Mouse (Mus musculus): ENCODE measurements at regions not wholly inside any gene's neighbourhood (a gene's known extent, or its start where the extent isn't known, plus 50 kb on each side); places are given as distances from the start of the nearest gene placed in this dataset.

DNA sequence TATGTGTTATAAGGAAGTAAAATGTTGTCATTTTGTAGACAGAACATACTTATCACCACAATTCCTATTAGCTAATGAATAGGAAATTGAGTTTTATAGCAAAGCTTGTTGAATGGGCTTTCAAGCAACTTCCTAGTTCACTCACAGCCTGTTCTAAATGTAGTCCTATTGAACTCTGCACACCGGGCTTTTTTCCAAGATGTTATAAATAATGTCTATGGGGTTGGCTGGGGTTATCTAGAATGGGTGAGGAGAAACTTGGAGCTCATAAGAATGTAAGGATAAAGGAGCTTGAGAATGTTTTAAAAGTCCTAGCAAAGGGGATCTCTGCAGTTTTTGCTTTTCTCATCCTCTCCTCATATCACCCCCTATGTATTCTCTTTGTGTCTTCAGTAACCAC lies 1029.3 kb upstream of the Tenm4 start:
- Histone ChIP-seq H3K4me3 (ENCODE audit: low read depth, low read length) (no peak overlapping the region), H3K4me2 (replicated peaks; ENCODE audit: low read depth) (no peak overlapping the region), H3K9me3 (ENCODE audit: control insufficient read depth, low read length) (no peaks in the 10 kb centered on the region), H3K27ac (replicated peaks) (no peak overlapping the region), H3K36me3 (ENCODE audit: control insufficient read depth, insufficient read depth, low read length) (no peaks in the 10 kb centered on the region), H3K4me1 (replicated peaks; ENCODE audit: control insufficient read depth, insufficient read depth) (no peaks in the 10 kb centered on the region), H3K9ac (ENCODE audit: low read length) (no peak overlapping the region), H3K27me3 (ENCODE audit: control insufficient read depth, insufficient read depth, low read length) (no peaks in the 10 kb centered on the region)
- 49% methylated on average over 1 of the region's 1 CpGs for WGBS
- DNase-seq (ENCODE audit: low spot score), result no peak
- ATAC-seq (ENCODE audit: low FRiP score, low TSS enrichment), result no peak
- TF ChIP-seq CTCF (IDR thresholded peaks at IDR 0.05; ENCODE audit: low read depth), result no peak

DNA sequence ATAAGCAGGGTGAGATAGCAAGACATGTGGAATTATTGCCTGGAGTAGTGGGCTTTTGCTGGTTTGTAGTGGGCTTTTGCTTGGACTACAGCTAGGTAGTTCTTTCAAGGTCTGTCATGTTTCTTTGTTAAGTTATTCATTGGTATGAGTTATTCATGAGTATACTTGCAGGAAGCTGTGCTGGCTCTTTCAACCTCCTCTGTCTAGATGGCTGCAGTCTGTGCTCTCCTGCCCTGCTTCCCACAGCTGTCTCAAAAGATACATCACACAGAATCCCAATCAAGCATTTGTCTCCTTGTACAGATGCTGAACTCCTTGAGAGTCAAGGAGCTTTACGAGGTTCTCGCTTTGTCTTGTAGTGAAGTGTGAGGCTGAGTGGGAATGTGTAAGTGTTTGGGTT lies 1028.0 kb upstream of the Tenm4 start:
- TF ChIP-seq EP300 (optimal IDR thresholded peaks at IDR 0.05) (no peak), CTCF (IDR thresholded peaks at IDR 0.05; ENCODE audit: low read depth) (no peak)
- WGBS, result 71% methylated on average over 2 of the region's 2 CpGs
- Histone ChIP-seq H3K4me1 (replicated peaks; ENCODE audit: control insufficient read depth, insufficient read depth) (no peaks in the 10 kb centered on the region), H3K9ac (ENCODE audit: low read length) (no peak overlapping the region), H3K4me2 (replicated peaks; ENCODE audit: low read depth) (no peak overlapping the region), H3K36me3 (ENCODE audit: control insufficient read depth, insufficient read depth, low read length) (no peaks in the 10 kb centered on the region), H3K27ac (replicated peaks) (no peak overlapping the region), H3K4me3 (ENCODE audit: low read depth, low read length) (no peak overlapping the region), H3K27me3 (ENCODE audit: control insufficient read depth, insufficient read depth, low read length) (no peaks in the 10 kb centered on the region), H3K9me3 (ENCODE audit: control insufficient read depth, low read length) (no peaks in the 10 kb centered on the region)
- no peak for ATAC-seq (ENCODE audit: low FRiP score, low TSS enrichment)
- no peak for DNase-seq (ENCODE audit: low spot score)
